Mouse (Mus musculus) stomach, embryonic 14.5 days (tissue): ENCODE data around the gene Trmt44. TPM values are rescaled to one million over a fixed set of nuclear protein-coding genes. Genes with fewer than 3 reads are reported as not detected.
A peak's percentile ranks its signal among the peaks of the same experiment; 100 is the strongest.
"Not testable (repeated sequence)": the region's sequence is repeated elsewhere in the genome, so short reads cannot be mapped to it uniquely, and the experiment has no call there.

Experiments used
- ATAC-seq: fragments of 200-750 bp; cut with Nextera tagmentation; 2 replicates; pipeline ENCODE4 v1.8.0; 2017; ENCODE audit warnings: low read depth, moderate TSS enrichment; ENCODE audit not compliant: insufficient number of reproducible peaks, insufficient read depth, low FRiP score
- H3K27ac ChIP-seq: fragments of 300-500 bp; sonication (generic); 2 replicates; pipeline ENCODE4 v1.5.1; 2014; ENCODE audit warnings: mild to moderate bottlenecking, low read length, moderate library complexity, mixed read lengths
- H3K27me3 ChIP-seq: fragments of 300-500 bp; sonication (generic); 2 replicates; pipeline ENCODE4 v1.6.1; 2014; ENCODE audit warnings: low read length, control low read depth, mixed read lengths; ENCODE audit not compliant: control insufficient read depth, insufficient read depth
- H3K36me3 ChIP-seq: fragments of 300-500 bp; sonication (generic); 2 replicates; pipeline ENCODE4 v1.6.1; 2014; ENCODE audit warnings: mild to moderate bottlenecking, control low read depth, low read length, moderate library complexity, mixed read lengths; ENCODE audit not compliant: control insufficient read depth, insufficient read depth
- H3K4me1 ChIP-seq: fragments of 300-500 bp; sonication (generic); 2 replicates; pipeline ENCODE4 v1.6.1; 2014; ENCODE audit warnings: low read length, control low read depth, mixed read lengths; ENCODE audit not compliant: control insufficient read depth, insufficient read depth
- H3K4me2 ChIP-seq: fragments of 300-500 bp; sonication (generic); replicated peaks from 2 replicates; pipeline ENCODE4 v1.6.1; 2014; ENCODE audit warnings: low read depth, low read length, control low read depth
- H3K4me3 ChIP-seq: fragments of 300-500 bp; sonication (generic); 2 replicates; pipeline ENCODE4 v1.5.1; 2014; ENCODE audit warnings: low read depth, low read length, control low read depth
- H3K9ac ChIP-seq: fragments of 300-500 bp; sonication (generic); replicated peaks from 2 replicates; pipeline ENCODE4 v1.6.1; 2014; ENCODE audit warnings: low read depth, mild to moderate bottlenecking, control low read depth, low read length, moderate library complexity, mixed read lengths
- H3K9me3 ChIP-seq: fragments of 300-500 bp; sonication (generic); 2 replicates; pipeline ENCODE4 v1.6.1; 2016; ENCODE audit warnings: low read depth, low read length, control low read depth; ENCODE audit not compliant: control insufficient read depth
- WGBS: fragments of 180-500 bp; shearing (Covaris S2); extraction: QIAGEN DNeasy Blood & Tissue Kit; methylation state at CpG from one replicate; pipeline ENCODE4 v1.1.7; 2014; 5-methylcytosine and 5-hydroxymethylcytosine counted together
- polyA plus RNA-seq: library from polyadenylated mRNA; unstranded; fragments of >200 nt; fragmentation: Nextera tagmentation; extraction: Ambion mirVana; gene quantifications from 2 replicates; pipeline ENCODE4 v1.2.1, GENCODE M21; 2014

The Trmt44 gene
- polyA plus RNA-seq, 1 experiment from 2014 or later, result 8.7 TPM

GRCm38 (mm10) chr5:35596169-35597160, 21.6 kb upstream of the Trmt44 start:
- no peaks in the 10 kb centered on the region for H3K4me1 ChIP-seq
- H3K4me3 ChIP-seq, result no peak overlapping the region
- no peaks in the 10 kb centered on the region for H3K27me3 ChIP-seq
- no peak overlapping the region for H3K4me2 ChIP-seq
- ATAC-seq, result peak; percentile 29; the same call in 1 of the 2 replicates
- H3K9me3 ChIP-seq, result no peaks in the 10 kb centered on the region
- 63% methylated on average over 18 of the region's 18 CpGs for WGBS
- H3K36me3 ChIP-seq, result peaks cover 13% of the 10 kb centered on the region
- H3K9ac ChIP-seq, result no peak overlapping the region
- peak overlapping the region; percentile 69; the same call in 1 of the 2 replicates for H3K27ac ChIP-seq

GRCm38 (mm10) chr5:35595706-35596105, 20.8 kb upstream of the Trmt44 start:
- Histone ChIP-seq H3K36me3 (peaks cover 13% of the 10 kb centered on the region), H3K9me3 (no peaks in the 10 kb centered on the region), H3K27me3 (no peaks in the 10 kb centered on the region), H3K4me1 (no peaks in the 10 kb centered on the region), H3K27ac (no peak overlapping the region), H3K4me3 (no peak overlapping the region), H3K4me2 (no peak overlapping the region), H3K9ac (no peak overlapping the region)
- ATAC-seq, result 0 out of 2 replicates have a peak, but pooled peaks have one; percentile 12
- WGBS, result 20% methylated on average over 4 of the region's 4 CpGs

- 95% methylated on average over 4 of the region's 4 CpGs for WGBS
- H3K36me3 ChIP-seq, result peaks cover 10% of the 10 kb centered on the region
- no peak for ATAC-seq
These were observed 19.9 kb upstream of the Trmt44 start for GRCm38 (mm10) chr5:35594768-35595167.

DNA sequence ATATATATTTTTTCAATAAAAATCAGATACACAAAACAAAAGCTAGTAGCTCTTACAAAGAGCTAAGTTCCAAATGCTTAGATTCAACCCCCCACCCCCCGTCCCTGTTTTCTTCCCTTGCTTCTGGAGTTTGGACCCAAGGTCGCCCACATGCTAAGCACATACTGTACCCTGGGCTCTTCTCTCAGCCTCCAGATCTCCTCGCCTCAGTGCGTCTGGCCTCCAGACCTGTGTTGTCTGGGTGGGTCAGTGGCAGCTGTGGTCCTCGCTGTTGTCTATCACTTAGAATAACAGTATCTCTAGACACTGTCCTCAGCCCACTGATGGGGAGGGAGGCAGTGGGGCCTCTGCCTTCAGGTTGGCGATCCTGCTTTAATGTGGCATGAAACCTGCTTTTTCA, 18.4 kb upstream of the Trmt44 start:
- 92% methylated on average over 6 of the region's 6 CpGs for WGBS
- peaks cover 21% of the 10 kb centered on the region for H3K36me3 ChIP-seq
- no peak overlapping the region for H3K4me3 ChIP-seq
- no peaks in the 10 kb centered on the region for H3K27me3 ChIP-seq
- no peak overlapping the region for H3K27ac ChIP-seq
- no peaks in the 10 kb centered on the region for H3K4me1 ChIP-seq
- no peak overlapping the region for H3K4me2 ChIP-seq
- ATAC-seq, result no peak
- H3K9me3 ChIP-seq, result no peaks in the 10 kb centered on the region; the same call in 1 of the 2 replicates
- no peak overlapping the region for H3K9ac ChIP-seq

More at GRCm38 (mm10) chr5:35594768-35595167, 19.9 kb upstream of the Trmt44 start:
- Histone ChIP-seq H3K9me3 (no peaks in the 10 kb centered on the region; the same call in 1 of the 2 replicates), H3K4me2 (no peak overlapping the region), H3K27ac (no peak overlapping the region), H3K9ac (no peak overlapping the region), H3K4me3 (no peak overlapping the region), H3K27me3 (no peaks in the 10 kb centered on the region), H3K4me1 (no peaks in the 10 kb centered on the region)

DNA sequence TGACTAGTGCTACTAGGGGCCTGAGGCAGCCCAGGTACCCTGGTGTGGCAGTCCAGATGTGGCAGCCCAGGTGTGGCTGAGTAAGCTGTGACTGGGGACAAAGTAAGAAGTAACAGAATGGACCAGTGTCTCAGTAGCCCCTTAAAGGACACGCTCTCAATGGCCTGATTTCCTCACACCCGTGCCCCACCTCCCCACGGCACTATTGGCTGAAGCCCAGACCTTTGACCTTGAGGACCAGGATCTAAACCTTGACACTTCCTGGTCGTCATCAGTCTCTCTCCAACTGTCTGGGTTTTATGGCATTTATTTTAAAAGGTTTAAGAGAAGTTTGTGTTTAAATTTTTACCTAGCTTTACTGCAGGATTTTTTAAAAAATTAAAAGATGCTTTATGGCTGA, 18.0 kb upstream of the Trmt44 start:
- H3K4me2 ChIP-seq, result no peak overlapping the region
- no peaks in the 10 kb centered on the region for H3K27me3 ChIP-seq
- no peak overlapping the region for H3K9ac ChIP-seq
- H3K4me1 ChIP-seq, result no peaks in the 10 kb centered on the region
- H3K9me3 ChIP-seq, result no peaks in the 10 kb centered on the region; the same call in 1 of the 2 replicates
- 72% methylated on average over 4 of the region's 4 CpGs for WGBS
- peaks cover 24% of the 10 kb centered on the region for H3K36me3 ChIP-seq
- H3K27ac ChIP-seq, result no peak overlapping the region
- no peak overlapping the region for H3K4me3 ChIP-seq
- no peak for ATAC-seq

DNA sequence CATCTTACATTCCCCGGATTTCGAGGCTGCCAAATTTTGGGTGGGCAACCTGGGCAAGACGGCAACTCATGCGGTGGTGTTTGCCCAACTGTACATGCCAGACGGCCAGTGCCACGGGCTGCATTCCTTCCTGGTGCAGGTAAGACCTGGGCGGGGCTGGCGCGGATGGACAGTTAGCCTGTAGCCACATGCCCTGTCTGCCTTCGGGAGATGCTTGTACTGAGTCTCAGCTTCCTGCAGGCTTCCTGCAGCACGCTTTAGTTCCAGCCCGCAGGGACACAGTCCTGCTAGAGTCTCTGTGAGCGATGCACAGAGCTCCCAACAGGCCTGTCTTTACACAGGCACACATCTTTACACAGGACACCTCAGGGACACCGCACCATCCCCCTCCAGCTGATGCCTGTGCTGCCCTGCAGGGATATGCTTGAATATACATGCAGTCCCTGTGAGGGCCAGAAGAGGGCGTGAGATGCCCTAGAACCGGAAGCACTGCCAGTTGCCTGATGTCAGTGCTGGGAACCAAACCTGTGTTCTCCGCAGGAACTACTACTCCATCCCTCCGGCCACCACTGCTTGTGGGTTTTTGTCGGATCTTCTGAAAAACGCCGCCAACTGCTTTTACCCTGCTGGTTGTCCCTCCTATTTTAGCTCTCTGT, 17.3 kb upstream of the Trmt44 start:
- H3K27ac ChIP-seq, result no peak overlapping the region
- no peaks in the 10 kb centered on the region for H3K4me1 ChIP-seq
- H3K4me2 ChIP-seq, result no peak overlapping the region
- no peak for ATAC-seq
- no peak overlapping the region for H3K4me3 ChIP-seq
- no peak overlapping the region for H3K9ac ChIP-seq
- H3K9me3 ChIP-seq, result no peaks in the 10 kb centered on the region; the same call in 1 of the 2 replicates
- H3K27me3 ChIP-seq, result no peaks in the 10 kb centered on the region
- H3K36me3 ChIP-seq, result peaks cover 28% of the 10 kb centered on the region
- WGBS, result 84% methylated on average over 21 of the region's 21 CpGs

- Histone ChIP-seq H3K4me1 (no peaks in the 10 kb centered on the region), H3K9ac (no peak overlapping the region), H3K4me3 (no peak overlapping the region), H3K4me2 (no peak overlapping the region), H3K27me3 (no peaks in the 10 kb centered on the region), H3K36me3 (peaks cover 28% of the 10 kb centered on the region), H3K9me3 (no peaks in the 10 kb centered on the region; the same call in 1 of the 2 replicates), H3K27ac (no peak overlapping the region)
- no peak for ATAC-seq
- 92% methylated on average over 4 of the region's 4 CpGs for WGBS
These were observed 16.6 kb upstream of the Trmt44 start for GRCm38 (mm10) chr5:35591497-35591896.

GRCm38 (mm10) chr5:35584259-35584658, 9.4 kb upstream of the Trmt44 start:
- H3K4me3 ChIP-seq, H3K9me3 ChIP-seq, H3K9ac ChIP-seq, H3K27ac ChIP-seq, ATAC-seq, H3K27me3 ChIP-seq, H3K4me2 ChIP-seq, H3K4me1 ChIP-seq: not testable (repeated sequence)
- peaks cover 16% of the 10 kb centered on the region for H3K36me3 ChIP-seq
- 87% methylated on average over 2 of the region's 2 CpGs for WGBS
